Mouse (Mus musculus): ENCODE measurements at regions not wholly inside any gene's neighbourhood (a gene's known extent, or its start where the extent isn't known, plus 50 kb on each side); places are given as distances from the start of the nearest gene placed in this dataset.

DNA sequence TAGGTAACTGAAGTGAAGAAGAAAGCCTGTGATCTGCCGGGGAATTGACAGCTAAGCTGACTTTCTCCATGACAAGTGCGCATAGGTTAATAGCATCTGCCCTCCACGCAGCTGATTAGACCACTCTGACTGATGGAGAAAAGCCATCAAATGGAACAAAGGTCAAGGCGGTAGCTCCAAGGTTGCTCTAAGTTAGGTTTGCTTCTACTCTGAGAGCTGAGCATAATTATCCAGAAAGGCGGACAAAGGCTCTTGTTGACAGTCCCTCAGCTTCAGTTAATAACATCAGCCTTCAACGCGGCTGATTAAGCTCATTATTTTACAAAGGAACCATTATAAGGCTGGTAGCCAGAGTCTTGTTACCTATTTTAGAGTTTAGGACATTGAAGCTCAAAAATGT, 54.0 kb upstream of the Enpep start:
- in situ Hi-C loops (cut with MboI, MseI), result no loop called here

DNA sequence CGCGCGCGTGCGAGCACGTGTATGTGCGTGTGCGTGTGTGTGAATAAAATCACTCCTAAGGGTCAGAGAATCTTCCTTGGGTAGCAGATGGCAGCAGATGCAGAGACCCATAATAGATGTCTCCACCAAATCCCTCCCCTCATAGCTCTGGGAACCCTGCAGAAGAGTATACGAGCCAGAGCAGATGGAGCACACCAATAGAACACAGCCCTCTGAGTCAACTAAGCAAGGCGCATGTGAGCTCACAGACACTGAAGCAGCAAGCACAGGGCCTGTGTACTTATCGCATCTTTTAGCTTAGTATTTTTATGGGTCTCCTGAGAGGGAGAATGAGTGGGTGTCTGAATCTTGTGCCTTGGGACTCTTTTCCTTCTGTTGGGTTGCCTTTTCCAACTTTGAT, 58.0 kb upstream of the Enpep start:
- in situ Hi-C loops (cut with MboI, MseI), result no loop called here

DNA sequence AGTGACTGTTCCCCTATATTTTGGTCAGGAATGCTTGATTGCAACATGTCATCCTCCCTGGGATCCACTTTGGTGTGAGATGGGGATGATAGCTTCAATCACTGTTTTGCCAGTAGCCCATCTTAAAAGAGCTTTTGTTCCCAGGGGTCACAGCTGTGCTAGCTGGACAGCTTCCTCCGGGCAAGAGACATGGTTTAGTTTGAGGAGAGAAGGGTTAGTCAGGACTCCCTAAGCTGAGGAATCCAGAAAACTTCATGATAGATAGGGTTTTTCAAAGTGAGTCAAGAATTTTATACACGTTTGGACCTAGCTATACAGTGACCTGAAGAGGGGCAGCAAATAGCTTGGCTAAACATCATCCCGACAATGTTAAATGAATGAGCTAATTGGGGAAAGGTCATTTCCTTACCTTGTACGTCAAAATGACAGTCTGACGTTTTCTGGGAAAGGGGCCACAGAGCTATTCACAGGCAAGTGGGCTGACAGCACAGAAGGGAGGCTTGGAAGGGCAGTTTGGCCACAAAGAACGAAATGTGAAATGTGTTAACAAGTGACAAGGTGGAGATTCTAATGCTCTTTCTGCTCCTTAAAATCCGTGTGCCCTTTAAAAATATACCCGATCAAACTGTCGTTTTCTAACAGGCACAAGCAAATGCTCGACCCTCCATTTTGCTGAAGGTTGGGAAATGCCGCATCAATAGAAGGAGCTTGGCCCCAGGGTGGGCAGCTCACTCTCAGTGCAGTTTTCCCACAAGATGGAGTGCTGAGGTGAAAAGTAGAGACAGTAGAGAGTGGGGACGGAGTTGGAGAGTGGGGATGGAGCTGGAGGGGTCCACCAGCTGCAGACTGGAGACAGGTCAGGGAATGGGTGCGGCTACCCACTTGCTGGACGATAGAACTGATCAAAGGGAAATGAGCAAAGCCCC, 59.6 kb upstream of the Enpep start:
- in situ Hi-C loops (cut with MboI, MseI), result no loop called here

DNA sequence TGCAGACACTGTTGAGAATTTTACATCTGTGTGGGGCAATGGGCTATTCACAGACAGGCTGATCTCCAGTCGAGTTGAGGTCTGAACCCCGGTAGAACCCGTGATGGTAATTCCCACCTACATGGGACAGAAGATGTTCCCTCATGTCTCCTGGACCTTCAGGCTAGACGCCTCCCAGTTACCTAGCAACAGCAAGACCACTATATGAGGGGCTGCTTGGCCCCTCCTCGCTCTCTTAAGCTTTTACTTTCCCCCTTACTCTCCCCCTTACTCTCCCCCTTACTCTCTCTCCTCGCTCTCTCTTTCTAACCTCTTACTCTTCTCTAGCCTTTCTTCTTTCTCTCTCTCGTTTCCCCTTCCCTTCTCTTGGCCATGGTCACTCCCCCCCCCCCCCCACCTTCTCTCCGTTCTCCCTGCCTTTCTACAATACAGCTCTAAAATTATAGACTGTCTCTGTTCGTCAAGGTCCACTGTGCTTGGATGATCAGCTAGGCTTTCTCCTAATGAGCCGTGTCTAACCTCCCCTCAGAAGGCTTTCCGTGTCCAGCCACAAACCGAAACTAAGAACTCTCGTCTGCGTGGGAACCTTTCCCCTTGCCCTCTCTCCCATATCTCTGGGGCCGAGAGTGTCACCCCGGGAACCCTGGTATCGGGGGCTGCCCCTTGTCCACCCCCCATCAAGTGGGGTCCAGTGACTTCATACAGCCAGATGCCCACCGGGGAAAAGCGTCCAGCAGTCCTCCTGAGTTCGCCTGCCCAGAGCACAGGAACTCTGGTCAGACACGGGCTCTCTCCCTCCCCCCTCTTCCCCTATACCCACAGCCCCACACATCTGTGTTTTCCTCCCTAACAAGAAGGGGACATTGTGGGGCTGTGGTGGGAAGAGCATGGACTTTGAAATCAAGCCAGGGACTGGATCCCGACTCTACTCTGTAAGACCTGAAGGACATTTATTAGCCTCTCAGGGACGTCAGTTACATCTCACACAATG, 60.6 kb upstream of the Enpep start:
- in situ Hi-C loops (cut with MboI, MseI), result no loop called here

DNA sequence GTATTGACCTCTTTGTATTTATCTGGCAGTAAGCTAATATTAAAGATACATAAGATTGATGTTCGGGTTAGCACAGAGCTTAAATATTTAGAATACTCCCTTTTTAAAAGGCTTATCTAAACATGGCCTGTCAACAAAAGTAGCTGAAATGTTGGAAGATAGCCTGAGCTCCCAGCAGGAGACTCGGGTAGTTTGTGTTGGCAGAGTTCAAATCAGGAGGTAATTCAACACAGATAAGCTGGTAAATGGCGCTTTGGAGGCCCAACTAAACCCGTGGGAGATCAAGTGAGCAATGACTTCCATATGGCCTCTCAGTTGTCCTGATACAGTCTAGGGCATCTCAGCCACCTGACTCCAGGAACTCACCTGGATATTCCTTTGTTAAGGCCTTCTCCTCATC, 65.0 kb upstream of the Enpep start:
- in situ Hi-C loops (cut with MboI, MseI), result no loop called here

DNA sequence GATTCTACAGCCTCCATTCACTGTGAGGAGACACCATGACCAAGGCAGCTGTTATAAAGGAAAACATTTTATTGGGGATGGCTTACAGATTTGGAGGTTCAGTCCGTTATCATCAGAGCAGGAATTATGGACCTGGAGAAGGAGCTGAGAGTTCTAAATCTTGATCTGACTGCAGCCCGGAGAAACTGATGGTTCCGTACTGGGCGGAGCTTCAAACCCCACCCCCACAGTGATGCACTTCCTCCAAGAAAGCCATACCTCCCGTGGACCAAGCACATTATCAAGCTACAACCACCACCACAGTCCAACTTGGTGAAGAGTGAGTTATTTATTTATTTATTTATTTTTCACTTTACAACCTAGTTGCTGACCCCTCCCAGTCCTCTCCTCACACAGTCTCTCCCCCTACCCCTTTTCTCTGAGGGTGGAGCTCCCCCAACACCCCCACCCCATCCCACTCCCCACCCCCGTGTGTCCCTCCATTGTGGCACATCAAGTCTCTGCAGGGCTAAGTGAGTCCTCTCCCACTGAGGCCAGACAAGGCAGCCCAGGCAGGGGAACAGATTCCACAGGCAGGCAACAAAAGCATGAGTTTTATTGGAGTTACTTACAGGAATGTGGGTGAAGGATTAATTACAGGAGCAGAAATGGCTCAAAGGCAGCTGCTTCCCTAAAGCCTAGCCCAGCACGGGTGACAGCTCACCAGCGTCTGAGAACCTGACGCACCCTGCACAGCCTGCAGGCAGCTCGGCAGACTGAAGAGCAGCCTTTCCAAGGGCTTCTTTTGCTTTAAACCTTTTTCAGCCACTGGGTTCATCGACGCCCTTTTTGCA, 67.8 kb upstream of the Enpep start:
- in situ Hi-C loops (cut with MboI, MseI), result no loop called here

DNA sequence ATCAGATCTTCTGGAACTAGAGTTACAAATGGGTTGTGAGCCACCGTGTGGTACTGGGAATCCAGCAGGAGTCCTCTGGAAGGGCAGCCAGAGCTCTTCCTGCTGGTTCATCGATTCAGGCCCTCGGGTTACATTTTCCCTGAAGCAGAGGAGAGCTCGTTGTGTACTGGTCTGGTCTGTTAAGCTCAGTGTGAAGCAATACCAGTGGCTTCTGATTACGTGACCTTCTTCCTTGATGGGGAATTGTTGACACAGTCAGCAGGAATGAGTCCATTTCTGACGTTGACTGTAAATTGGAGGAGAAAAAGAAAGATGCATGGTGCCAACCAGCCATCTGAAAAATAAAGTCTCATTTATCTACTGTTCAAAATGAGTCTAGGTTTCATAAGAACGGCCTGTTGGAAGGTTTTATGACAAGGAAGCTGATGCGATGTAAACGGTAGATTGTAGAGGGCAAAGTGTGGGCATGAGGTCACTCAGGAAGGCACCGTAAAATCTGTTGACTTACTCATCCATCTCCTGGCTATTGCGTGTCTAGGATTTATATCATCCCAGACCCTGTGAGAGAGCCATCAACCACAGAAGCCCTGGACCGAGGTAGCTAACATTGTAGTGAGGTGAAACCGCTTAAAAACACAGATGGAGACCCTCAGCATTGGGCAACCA, 79.0 kb upstream of the Enpep start:
- in situ Hi-C loops (cut with MboI, MseI), result no loop called here

DNA sequence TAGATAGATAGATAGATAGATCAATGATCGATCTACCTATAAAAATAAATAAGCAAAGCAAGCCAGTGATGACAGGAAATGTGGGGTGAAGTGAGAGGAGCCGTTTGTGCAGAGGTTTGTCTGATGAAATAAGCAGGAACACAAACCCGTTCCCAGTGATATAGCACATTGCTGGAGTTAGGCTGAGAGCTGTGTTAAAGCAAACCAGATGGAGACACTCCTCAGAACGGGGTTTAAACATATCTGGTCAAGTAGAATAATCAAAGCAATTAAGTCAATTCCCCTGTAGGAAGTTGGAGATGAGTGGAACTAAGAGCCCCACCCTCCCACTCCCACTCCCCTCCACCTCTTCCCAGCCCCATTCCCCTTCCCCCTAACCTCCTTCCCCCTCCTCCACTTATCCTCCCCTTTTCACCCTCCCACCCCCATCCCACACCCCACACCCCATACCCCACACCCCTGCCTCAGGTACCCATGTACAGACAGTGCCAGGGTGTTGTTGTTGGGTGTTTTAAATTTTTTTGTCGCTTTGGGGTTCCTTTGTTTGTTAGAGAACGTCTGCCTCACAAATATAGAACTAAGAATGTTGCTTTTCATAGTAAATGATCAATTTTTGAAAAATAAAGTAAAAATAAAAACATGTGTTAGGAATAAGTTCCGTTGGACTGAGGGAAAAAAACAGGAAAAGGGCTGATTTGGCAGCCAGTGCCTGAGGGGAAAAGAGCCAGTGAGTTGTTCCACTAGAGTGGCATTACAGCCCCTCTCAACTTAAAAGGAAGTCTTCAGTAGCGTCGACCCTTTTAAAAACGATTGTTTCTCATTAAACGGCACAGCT, 79.8 kb upstream of the Enpep start:
- in situ Hi-C loops (cut with MboI, MseI), result no loop called here

DNA sequence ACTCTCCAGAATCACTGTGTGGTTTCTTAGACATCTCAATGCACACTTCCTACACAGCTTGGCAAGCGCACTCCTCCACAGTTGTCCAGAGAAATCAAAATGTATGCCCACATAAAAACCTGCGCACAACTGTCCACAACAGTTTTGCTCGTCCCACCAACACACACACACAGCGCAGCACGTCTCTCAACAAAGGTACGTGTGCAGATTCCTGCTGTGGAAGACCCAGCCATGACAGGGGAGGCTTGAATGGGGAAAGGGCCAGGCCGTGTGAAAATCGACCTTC, 80.4 kb upstream of the Enpep start:
- in situ Hi-C loops (cut with MboI, MseI), result no loop called here

DNA sequence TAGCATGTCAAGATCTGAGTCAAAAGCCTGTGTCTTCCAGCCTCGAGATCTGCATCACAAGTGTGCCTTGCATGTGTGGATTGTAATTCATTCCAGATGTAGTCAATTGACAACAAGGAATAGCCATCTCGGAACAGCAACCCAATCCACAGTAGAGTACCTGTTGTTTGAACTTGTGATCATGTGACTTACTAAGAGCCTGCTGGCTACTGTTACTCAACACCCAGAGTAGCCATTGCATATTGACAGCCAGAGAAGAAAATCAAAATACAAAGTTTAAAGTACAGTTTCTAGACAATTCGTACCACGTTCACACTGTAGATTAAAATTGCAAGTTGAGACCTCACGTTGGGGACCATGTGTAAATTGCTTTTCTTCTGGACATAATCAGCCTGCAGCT, 83.1 kb upstream of the Enpep start:
- in situ Hi-C loops (cut with MboI, MseI), result no loop called here

DNA sequence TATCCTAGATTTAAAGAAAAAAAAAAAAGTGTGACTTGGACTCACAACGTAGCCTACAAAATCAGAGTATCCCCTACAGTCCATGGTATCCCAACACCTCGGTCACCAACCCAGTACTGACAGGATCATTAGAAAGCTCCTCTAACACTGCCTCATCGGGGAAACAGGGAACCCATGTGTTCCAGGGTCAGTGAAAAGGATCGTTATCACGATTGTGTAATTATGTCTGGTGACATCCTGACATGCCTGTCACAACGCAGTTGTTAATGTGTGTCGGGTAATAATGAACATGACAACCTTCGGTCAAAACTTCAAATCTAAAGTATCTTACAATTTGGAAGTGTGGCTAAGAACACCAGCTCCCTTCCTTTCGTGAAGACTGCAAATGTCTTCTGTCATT, 83.8 kb upstream of the Enpep start:
- in situ Hi-C loops (cut with MboI, MseI), result no loop called here

DNA sequence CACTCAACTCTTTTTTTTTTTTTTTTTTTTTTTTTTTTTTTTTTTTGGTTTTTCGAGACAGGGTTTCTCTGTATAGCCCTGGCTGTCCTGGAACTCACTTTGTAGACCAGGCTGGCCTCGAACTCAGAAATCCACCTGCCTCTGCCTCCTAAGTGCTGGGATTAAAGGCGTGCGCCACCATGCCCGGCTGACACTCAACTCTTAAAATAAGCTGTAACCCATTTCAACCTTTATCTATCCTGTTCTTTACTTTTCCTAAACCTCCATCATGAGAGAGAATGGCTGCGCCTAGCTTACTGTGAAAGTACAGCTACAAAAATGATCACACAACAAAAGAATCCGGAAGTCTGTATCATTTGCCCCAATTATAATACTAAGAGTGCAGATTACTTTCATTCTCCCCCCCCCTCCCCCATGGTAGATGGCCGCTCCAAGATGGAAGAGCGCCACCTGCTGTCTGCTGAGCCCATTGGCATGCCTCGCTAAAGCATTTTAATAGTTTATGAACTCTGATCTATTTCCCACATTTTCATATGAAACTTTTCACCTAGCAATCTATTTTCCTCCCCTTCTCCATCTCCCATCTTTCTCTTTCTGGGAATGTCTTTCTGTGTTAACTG, 89.2 kb upstream of the Enpep start:
- in situ Hi-C loops (cut with MboI, MseI), result loop anchor here (5.0 kb wide), 2 partner anchors 119 to 261 kb away; no protein-coding TSS in a partner anchor

DNA sequence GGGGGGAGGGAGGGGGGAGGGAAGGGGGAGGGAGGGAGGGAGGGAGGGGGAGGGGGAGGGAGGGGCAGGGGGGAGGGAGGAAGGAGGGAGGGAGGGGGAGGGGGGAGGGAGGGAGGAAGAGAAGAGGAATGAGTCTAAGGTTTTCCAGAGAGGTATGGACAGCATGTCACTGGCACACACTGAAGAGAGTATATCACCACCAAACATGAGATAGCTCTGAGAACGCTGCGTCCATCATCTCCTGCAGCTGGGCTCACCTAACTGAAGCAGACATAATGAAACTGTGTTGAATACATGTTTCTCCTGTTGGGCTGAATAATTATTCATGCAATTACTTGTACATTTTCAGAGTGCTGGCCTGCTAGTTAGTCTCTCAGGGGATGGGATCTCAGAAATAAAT, 96.2 kb upstream of the Enpep start:
- in situ Hi-C loops (cut with MboI, MseI), result no loop called here

DNA sequence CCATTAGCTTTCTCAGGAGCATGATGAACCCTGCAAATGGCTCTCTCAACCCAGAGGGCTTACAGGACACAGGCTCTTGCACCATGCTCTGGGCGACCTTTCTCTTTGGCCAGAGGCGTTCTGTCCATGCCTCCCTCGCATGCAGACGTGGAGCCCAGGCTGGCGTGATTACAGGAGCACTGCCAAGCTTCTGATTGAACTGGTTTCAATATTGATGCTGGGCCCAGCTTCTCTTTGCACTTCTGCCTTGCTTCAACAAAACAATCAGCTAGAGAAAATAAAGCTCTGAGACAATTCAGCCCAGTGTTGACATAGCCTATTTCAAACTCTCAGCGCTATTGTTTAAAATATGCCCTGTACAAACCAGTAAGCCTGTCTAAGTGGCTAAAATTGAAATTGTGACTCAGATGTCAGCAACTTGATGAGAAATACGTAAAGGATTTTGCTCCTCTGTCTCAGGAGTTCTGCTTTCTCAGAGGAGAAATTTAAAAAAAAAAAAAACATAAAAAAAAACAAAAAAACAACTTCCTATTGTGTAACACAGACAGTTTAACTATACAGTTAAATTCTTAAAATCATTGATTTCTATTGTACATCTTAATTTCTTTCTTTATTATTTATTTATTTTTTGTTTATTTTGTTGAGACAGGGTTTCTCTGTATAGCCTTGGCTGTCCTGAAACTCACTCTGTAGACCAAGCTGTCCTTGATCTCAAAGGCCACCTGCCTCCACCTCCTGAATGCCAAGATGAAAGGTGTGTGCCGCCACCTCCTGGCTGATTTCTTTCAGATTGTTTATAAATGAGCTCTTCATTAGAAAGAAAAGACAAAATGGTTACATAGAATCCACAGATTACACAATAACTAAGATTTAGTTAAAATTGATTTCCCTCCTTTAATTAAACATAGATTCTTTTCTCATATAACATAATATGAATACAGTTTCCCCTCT, 96.9 kb upstream of the Enpep start:
- in situ Hi-C loops (cut with MboI, MseI), result no loop called here

DNA sequence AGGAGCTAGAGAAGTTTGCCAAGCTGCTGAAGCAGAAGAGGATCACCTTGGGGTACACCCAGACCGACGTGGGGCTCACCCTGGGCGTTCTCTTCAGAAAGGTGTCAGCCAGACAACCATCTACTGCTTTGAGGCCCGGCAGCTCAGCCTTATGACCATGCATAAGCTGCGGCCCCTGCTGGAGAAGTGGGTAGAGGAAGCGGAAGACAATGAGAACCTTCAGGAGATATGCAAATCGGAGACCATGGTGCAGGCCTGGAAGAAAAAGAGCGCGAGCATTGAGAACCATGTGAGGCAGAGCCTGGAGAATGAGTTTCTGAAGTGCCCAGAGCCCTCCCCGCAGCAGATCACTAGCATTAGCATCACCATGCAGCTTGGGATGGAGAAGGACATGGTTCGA, 98.1 kb upstream of the Elovl6 start:
- in situ Hi-C loops (cut with MboI, MseI), result no loop called here

DNA sequence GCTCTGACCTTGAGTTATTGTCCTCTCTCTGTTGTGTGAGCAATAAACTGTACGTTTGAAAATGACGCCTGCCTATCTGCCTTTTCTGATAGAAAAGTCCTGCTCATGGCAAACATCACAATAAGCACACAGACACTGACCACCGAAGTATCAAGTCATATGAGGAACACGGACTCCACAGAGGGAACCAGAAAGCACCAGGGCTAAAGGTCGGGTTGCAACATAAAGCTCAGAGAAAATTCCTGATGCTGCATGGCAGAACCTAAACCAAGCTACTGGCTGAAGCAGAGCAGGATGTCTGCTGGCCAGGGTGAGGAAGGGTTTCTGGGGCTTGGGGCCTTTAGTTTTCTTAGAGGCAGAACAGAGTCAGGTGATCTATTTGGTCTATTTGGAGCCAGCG, 94.5 kb upstream of the Elovl6 start:
- in situ Hi-C loops (cut with MboI, MseI), result no loop called here

DNA sequence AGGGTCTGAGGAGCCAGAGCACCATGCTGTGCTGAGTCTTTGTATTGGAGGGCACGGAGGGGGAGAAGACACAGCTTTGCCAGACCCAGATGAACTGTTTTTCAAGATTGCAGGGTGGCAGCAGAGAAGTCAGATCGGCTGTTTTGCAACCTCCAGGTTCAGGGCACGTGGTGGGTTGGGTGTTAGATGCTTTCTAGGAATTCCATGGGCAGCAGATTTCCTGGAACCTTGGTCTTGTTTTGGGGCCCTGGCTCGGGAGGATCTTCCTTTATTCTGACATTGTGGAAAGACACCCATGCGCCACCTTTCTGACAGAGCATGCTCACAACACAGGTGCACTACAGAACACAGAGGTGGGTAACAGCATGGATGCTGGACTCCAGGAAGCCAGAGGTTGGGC, 89.4 kb upstream of the Elovl6 start:
- in situ Hi-C loops (cut with MboI, MseI), result no loop called here

DNA sequence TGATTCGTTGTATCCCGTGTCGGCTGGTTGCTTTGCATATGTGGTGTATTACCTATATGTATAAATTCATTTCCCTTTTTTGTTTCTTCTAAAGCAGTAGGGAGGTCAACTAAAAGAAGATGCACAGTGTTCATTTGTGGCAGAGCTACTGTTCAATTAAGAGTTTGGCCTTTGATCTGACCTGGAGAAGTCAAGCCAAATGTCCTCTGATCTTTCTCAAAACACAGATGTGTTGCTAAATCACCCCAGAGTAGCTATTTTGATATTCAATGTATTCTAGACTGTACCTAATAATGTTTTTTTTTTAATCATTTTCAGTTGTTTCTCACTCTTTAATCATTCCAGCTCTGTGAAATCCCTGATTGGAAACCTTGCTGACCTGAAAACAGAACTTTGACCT, 87.9 kb upstream of the Elovl6 start:
- in situ Hi-C loops (cut with MboI, MseI), result no loop called here

DNA sequence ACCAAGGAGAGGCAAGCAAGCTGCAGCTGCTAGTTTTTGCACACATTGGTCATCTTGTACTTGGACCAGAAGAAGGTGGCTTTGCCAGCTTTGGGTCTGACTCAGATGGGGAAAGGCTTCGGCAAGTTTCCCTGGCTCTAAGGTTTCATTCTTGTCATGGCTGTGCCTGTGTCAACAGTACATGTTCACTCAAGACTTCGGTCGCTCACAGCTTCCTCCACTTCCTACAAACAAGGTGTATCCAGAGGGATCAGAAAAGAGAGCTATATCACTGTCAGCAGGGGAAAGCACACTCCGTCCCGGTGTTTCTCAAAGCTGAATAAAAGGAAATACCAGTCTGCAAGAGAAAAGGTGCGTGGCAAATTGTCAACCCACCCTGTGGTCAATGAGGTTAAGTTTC, 86.2 kb upstream of the Elovl6 start:
- in situ Hi-C loops (cut with MboI, MseI), result no loop called here

Data from regulatory T cell (primary cell).